Mouse (Mus musculus) cerebellum, adult 8-10 months (tissue): ENCODE measurements at regions not wholly inside any gene's neighbourhood (a gene's known extent, or its start where the extent isn't known, plus 50 kb on each side); places are given as distances from the start of the nearest gene placed in this dataset.

Experiments used
- DNase-seq: peaks from one replicate; pipeline ENCODE4 v3.0.0; 2022

DNA sequence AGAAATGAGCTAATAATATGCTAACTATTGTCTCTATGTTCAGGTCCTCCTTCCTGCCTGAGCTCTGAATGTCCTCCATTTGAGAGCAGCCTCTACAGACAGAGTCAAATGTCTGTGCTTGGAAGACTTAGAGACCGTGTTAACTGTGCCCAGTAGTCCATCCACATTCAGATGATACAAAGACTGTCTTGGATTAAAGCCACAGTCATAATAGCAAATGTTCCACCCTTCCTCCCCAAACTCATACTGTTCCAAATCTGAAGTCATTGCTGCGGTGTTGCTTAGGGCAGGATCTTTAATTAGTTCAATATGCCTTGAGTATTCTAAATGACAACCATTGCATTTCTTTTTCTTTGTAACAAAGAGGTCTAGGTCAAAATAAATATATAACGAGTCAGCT, 923.2 kb upstream of the Gm7489 start:
- no peak for DNase-seq

GRCm38 (mm10) chr15:52963918-52964317, 920.8 kb upstream of the Gm7489 start:
- DNase-seq: no peak

DNA sequence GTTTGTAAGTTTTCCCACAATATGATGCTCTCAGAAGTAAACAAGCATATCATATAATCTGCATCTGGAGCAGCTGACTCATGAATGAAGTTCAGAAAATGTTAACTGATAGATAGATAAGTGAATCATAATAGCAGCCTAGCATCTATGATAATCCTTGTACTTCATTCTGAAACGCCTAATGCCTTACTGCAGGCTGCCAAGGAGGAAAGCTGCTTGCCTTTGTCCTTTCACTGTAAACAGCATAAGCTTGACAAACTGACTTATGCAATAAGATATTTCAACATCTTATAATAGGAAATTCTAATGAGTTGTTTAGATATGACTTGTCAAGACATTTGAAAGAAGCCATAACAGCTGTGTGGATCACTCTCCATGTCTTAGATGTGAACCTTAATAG, 920.3 kb upstream of the Gm7489 start:
- no peak for DNase-seq

DNA sequence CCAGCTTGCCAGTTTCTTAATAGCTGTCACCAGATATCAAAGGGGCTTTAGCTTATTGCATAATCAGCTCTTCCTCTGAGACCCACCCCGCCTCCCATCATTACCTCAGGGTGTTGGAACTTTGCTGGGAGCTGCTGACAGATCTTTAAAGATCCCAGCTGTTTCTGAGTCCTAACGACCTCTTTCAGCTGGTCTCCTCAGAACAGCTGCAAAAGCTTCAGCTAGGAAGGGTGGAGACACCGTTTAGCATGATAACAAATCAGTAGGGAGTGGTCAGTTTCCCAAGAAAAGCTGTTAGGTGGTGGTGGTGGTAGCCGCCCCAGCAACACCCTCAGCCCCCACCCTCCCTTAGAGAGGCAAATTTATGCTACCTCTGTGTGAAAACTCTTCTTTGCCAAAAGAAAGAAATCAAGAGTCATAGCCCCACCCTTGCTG, 916.9 kb upstream of the Gm7489 start:
- DNase-seq: no peak

DNA sequence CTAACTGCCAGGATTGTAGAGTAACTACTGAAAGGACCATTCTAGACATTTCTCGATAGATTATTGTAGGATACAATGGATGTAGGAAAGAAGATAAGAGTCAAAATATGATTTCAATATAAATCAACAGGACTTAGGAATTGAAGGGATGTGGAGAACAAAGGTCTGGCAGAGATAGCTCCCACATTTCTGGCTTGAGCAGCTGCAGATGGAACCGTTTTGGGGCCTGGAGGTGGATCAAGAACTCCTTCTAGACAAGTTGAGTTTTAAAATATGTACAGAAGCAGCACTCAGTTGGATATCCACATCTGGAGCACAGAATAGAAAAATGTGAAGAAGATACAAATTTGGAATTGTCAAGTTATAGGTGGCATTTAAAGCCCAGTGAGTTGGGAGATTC, 901.9 kb upstream of the Gm7489 start:
- no peak for DNase-seq

GRCm38 (mm10) chr15:52990580-52990979, 894.1 kb upstream of the Gm7489 start:
- DNase-seq: no peak

DNA sequence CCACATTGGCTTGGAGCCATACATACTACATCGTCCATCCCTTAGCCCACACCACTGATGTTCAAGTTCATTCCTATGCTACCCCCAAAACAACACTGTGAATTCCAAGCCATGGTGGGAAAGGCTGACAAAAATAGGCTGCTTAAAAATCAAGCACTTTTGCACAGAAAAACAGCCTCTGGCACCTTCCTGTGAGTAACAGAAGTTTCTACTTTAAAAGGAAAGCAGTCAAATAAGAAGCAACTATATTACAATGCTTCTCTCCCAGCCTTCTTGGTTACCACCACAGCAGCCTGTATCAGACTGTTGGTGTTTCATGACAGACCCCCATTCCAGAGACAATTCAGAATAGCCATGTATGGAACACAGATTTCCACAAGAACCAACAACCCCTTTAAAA, 890.4 kb upstream of the Gm7489 start:
- no peak for DNase-seq

- DNase-seq: no peak
Measured at GRCm38 (mm10) chr15:52999200-52999599, 885.5 kb upstream of the Gm7489 start.

GRCm38 (mm10) chr15:52999776-53000175, 884.9 kb upstream of the Gm7489 start:
- DNase-seq: no peak

DNA sequence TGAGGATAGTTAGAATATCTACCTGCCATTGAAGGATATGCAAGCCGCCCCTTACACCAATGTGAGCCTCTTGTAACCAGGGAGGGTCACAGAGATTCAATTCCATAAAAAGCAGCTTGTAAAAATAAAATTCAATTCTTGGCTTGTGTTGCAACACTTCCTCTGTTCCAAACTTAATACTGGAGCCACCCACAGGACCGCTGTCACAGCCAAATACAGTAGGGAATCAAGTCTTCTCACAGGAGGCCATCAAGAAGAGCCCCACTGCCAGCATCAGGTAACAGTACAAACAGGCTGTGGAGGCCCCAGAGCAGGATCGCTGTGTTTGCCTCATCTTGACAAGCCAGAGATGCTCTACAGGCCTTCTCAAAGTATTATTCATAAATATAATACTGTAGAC, 883.3 kb upstream of the Gm7489 start:
- no peak for DNase-seq

- DNase-seq: no peak
Measured at GRCm38 (mm10) chr15:53001964-53002363, 882.7 kb upstream of the Gm7489 start.

GRCm38 (mm10) chr15:53004078-53004477, 880.6 kb upstream of the Gm7489 start:
- no peak for DNase-seq

- DNase-seq: no peak
Measured at GRCm38 (mm10) chr15:53006844-53007243, 877.9 kb upstream of the Gm7489 start.

DNA sequence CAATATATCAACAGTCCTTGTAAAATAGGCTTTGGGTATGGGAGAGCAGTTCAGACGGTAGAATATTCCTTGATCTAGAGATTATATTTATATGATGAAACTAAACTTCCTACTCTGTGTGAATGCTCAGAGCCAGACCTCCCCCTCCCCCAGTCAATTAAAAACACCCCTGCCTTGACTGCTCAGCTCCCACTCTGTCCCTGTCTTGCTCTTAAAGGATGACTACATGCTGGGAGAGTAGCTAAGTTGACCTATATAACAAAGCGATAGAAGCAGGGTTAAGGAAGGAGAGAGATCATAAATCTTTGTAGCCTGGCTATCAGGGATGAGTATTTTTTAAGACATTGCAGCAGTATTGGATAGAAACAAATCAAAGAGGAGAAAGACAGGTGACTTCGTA, 875.4 kb upstream of the Gm7489 start:
- DNase-seq: no peak
